Mouse (Mus musculus) right cerebral cortex, postnatal 25 days (tissue): Measurements from ENCODE around the gene Ism1.

Experiments
- DNase-seq: peaks from one replicate; pipeline ENCODE4 v3.0.0; 2022

Ism1 gene

DNA sequence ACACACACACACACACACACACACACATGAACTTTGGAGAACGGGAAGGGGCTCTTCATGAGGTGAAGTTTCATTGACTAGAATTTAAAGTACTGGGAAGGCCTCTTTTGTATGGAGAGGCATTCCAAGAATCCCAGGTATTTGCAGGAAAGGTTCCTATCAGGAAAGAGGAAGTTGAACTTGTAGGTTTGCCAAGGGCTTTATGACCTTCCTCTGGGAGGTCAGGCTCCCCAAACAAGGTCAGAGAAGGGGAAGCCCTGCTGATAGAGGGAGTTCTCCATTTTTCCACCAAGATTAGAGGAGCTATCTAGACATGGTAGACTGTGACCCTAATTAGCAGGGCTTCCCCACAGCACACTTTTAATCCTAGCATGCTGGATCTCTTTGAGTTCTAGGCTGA is 39.8 kb downstream of the Ism1 start:
- no peak for DNase-seq

DNA sequence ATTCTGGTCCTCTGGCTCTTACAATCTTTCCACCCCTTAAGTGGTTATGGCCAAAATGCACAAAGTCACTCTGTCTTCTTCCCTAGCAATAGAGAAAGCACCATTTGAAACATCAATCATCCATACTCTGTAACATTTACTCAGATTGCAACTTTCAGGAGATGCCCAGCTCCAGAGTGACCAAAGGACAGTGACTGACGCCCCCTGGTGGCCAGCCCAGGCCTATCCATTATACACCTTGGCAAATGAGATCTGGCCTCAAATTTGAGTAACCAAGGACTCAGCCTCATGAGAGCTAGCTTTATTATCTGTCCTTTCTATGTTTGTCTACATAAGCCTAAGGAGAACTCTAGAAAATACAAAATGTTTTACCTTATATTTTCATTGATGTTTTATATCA is 44.7 kb downstream of the Ism1 start:
- DNase-seq = peak; percentile 22

DNA sequence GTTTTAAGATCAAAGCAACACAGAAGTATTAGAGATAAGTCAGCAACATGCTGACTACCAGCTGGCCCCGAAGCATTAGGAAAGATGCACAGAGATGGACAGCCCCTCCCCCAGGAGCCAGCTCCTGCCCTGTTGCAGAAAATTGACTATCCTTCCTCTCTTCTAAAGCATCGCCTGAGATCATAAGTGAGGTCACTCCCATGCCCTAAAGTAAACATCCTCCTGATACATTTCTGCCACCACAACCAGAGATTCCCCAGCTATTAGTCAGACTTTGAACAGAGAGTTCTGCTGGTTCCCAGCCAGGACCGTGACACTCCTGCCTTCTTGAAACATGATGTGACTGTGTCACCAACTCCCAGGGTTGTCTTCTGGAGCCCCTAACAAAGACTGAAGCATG is 45.3 kb downstream of the Ism1 start:
- DNase-seq = no peak

DNA sequence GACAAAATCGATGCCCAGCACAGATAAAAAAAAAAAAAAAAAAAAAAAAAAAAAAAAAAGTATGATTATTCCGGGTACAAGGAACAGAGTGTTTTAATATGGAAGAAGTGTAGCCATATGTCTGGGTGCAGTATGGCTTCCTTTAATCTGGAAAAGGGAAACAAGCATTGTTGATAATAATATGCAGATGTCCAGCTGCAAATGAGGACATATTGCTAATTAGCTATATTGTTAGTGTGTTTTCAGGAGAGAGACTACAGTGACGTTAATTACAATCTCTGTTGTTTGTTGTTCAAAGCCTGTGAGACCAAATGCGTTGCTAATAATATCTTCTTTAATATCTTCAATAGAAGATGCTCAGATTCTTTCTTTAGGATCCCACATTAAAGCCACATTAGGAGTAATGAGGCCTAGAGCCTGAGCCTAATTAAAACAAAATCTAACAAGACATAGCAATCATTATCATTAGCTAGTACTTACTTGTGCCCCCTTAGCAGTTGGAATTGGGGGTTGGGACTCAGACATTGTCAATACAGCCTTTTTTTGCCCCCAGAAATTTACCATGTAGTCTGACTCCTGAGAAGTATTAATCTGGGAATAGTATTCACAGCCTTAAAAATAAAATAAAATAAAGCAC is 46.3 kb downstream of the Ism1 start:
- no peak for DNase-seq

DNA sequence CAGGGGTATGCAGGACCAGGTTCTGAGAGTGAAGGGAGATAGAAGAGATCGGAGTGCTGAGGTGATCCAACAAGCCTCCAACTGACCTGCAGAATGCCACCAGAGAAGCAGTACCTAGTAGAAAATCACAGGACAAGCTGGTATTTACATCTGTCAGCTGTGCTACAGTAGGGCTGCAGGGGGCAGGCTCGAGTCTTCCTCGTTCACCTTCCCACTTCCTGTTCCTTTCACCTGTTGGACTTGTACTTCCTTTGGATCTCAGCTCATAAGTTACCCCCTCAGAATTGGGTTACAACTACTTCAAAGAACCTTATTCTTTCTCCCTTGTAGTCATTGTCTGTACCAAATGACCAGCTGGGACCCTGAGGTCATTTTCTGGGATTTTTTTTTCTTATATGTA is 47.4 kb downstream of the Ism1 start:
- DNase-seq = no peak

DNA sequence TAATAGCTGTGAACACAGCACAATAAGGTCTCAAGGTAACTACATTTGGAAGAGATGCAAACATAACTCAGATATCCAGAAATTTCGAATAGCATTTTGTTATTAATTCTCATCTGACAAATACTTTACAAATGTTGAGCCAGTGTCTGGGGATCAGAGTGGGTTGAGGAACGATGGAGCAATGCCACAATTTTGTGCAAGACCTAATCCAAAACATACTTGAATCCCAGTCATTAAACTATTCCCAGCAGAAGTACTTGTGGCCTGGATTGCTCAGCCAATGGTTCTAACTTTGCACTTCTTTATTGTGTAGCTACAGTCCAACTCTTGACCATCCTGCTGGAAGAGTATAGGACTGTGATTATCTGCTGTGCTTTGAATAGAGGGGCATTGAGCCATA is 50.1 kb downstream of the Ism1 start:
- no peak for DNase-seq

DNA sequence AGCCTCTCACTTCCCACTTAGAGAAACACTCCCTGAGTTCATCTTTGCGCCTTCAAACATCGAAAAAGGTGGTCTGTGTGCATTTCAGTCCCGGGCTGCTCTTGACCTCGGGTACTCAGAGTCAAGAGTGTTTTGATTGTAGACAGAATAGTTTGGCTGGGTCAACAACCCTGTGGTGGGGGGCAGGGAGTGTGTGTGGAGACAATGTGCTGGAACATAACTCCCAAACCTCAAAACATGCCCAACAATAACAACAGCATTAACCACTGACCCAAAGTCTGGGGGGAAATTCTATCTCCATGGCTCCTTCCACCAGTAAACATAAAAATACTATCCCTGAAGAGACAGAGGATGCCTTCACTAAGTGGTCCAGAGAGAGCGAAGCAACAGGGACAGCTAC is 51.4 kb downstream of the Ism1 start:
- DNase-seq = no peak

DNA sequence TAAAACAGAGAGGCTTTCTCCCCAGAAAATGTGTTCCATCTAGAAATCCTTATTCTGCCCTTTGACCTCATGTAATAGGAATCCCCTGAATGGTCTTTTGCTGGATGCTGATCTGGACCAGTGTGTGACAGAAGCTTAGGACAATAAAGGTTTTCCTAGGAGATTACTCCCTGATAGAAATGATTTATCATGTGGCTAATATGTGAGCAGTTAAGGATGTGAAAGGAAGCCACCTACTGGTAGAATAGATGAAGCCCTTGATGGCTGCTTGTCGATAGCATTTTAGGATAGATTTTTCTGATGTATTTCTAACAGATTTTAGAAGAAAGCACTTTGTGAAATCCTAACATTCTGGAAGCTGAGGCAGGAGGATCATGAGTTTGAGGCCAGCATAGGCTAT is 64.4 kb downstream of the Ism1 start:
- DNase-seq = no peak

DNA sequence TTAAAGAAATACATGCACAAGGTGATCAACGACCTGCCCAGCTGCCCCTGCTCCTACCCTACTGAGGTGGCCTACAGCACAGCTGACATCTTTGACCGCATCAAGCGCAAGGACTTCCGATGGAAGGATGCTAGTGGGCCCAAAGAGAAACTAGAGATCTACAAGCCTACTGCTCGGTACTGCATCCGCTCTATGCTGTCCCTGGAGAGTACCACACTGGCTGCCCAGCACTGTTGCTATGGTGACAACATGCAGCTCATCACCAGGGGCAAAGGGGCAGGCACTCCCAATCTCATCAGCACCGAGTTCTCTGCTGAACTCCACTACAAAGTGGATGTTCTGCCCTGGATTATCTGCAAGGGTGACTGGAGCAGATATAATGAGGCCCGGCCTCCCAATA is 79.0 kb downstream of the Ism1 start:
- no peak for DNase-seq

DNA sequence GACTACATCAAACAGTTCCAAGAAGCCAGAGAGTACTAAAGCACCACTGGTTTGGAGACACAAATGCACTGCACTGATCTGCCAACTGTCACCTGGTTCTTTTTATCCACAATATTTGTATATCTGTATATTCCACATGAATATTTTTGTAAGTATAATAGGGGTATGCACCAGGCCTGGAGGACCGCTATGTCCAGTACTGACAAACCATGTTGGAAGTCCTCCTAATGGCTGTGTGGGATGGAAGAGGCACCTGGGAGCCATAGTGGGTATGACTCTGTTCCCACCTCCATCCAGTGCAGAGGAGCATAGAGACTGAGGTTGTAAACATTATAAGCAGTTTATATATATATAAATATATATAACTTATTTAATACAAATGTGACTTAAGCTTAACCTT is 79.5 kb downstream of the Ism1 start:
- no peak for DNase-seq

DNA sequence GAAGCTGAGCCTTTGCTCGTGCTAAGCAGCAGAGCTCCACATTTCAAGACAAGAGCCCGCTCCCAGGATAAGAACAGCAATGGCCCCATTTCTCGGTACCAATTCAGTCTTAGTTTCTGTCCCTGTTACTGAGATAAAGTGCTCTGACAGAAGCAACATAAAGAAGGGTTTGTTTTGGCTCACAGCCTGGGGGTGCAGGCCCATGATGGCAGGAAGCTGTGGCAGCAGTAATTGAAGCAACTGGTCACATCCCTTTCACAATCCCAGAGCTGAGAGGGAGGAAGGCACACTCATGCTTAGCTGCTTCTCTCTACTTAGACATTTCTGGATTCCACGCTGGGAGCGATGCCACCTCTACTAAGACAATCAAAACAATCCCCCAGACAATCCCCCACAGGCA is 86.4 kb downstream of the Ism1 start:
- no peak for DNase-seq

DNA sequence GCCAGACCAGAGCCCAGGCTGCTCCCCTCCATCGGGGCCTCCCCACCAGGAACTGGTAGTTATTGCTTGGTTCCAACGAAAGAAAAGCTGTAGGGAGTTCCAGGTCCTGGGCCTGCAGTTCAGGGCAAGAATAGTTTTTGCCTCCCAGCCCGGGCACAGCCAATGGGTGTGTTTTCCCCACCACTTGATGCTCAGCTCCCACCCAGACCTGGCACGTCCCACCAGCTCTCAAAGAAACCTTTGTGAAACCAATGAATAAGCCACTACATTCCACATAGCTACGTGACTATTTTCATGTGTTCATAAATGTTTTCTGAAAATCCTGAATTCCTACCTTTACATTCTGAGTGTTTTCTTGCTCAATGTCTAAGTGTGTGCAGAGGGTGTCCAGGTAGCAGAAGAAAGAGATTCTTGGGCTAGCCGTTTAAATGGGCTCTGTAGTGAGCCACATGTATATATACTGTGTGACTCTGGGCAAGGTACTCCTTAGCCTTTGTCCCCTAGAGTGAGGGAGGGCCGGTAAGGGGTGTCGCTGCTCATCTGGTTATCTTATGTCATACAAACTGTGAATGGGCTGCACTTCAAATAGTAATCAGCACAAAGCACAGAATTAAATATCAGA is 97.1 kb downstream of the Ism1 start:
- DNase-seq = no peak

DNA sequence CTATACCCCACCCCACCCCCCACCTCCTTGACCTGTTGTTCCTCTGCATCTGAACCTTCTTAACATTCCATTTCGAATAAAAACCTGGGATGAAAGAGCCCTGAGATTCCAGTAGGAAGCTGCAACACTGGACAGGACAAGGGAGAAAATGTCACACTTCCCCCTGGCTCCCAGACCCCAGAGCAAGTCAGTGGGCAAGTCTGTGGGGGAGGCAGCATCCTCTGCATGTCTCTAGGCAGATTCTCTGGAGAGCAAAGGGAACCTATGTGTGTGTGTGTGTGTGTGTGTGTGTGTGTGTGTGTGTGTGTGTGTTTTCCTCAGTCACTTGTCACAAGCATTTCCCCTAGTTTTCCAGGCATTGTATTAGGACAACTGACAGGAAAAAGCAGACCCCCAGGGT is 98.7 kb downstream of the Ism1 start:
- DNase-seq = no peak

DNA sequence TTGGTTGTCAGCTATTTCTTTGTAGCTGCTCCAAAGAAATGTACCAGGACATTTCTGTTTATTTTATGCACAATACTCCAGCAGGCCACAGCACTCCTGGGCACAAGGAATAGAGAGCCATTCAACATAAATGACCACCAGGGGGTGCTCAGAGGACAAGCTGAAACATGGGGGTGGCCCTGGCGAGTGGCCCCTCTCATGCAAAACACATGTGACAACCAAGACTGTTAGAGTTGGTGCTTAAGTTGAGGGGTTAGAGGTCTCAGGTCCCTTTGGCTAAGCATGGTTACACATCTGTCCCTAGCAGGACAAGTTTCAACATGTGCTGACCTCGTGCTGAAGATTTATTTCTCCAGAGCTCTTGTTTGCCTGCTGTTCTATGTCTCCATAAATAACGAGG is 100.3 kb downstream of the Ism1 start:
- DNase-seq = no peak

DNA sequence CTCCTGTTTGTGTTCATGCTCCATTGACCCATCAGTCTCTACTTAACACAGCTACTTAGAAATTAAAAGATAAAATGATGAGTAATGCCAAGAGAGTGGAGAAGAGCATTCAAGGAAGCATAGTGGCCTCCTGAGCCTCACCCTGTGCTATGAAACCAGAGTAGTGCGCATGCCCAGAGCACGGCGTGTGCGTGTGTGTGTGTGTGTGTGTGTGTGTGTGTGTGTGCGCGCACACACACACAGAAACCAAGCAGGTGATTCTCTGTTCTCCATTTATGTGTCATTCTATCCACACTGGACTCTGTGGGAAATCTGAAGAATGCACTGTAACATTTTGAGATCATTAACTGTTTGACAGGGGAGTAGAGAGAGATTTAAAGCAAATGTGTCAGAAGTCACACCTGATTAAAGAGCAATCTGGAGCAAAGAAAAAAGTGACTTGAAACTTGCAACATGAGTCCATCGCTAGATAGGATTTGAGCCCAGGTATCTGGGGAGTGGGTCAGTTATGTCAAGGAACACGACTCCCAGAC is 105.4 kb downstream of the Ism1 start:
- DNase-seq = no peak

DNA sequence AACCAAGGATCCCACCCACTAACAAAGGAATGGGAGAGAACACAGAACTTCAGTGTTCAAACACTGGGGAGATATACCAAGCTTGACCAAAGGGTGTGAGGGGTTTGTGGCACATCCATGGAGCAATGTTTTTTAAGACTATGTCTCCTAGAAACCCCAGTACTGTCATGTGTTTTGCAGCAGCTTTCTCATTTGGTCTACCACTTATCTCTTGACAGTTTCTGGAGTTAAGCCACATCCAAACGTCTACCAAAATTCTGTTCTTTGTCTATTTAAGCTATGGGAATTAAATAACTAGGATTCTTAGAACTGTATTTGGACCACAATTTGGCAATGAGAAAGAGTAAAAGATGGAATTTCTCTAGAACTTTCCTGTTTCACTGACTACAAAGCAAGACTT is 106.5 kb downstream of the Ism1 start:
- no peak for DNase-seq

DNA sequence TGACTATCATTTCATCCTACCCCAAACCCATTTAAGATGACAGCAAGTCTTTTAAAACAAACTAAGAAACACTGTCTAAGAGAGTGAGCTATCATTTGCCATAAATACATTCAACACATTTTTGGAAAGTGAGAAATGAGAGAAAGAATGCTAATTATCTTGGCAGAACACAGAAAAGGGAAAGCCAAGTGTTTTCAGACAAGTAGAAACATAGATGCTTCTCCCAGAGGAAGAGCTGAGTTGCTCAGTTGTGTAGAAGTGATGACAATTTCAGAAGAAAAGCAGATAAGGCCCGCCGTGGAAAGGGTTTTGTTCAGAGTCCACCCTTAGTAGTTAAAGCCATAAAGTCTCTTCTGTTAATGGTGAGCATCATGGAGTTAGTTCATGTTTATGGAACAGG is 107.0 kb downstream of the Ism1 start:
- DNase-seq = no peak

DNA sequence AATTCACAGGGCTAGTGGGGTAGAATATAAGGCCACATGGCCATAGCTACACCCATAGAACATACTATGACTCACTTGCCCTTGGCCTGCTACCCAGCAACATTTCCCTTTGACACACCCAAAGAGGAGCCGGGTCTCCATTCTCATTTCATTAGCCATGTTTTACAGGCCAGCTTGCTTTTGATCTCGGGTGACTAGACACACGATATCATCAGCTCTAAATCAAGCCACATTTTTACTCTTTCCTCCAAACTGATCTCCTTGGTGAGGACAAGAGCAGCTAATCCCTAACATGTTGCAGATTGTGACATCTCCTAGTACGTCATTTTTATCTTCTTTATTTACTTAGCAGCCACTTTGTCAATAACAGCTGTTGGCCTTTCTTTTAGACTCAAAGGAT is 110.7 kb downstream of the Ism1 start:
- no peak for DNase-seq

DNA sequence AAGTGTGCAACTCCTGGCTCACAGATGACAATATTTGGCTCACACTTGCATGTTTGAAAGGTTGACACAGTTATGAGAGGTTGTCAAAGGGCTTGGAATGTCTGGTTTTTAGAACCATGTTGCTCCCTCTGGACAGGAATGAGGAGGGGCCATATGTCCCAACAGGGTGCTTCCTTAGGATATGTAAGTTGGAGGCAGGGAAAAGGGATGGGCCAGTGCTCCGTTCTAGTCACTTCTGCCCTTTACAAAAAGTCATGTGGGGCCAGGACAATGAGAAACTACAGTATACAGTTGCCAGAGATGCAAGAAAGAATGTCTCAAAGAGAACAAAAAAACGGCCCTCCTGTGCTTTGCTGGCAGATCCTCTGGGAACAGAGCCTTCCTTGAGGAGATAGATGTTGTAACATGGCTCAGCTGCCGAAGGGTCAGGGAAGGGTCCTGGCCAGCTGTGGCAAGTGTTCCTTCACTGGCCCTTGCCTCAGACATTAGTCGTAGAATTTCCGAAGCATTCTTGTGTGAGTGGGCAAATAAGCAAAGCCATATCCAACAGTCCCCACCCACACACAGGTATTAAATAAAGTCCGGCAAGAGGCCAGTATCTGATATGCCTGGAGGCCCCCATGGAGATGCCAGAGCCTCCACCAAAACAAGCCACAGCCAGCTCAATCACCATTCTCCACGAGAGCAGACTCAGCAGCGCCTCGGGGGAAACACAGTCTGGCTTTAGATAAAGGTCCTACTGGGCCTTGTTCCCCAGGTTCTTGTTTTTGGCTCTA is 114.6 kb downstream of the Ism1 start:
- no peak for DNase-seq

DNA sequence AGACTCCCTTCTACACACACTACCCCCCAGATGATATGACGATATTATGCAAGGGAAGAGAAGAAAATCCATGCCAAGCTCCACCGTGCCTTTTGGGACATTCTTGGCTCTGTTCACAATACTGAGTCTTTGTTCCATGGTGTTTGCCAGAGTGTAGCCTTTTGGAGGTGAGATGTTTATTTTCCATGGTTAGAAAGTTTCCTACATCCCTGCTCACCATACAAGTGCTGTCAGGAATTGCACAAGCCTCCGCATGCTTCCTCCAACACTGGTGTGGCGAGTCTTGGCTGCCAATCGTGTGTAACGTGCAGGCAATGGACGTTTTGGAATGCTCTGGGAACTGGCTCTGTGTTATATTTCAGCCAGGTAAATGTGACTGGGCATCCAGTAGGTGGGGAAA is 126.1 kb downstream of the Ism1 start:
- DNase-seq = no peak

DNA sequence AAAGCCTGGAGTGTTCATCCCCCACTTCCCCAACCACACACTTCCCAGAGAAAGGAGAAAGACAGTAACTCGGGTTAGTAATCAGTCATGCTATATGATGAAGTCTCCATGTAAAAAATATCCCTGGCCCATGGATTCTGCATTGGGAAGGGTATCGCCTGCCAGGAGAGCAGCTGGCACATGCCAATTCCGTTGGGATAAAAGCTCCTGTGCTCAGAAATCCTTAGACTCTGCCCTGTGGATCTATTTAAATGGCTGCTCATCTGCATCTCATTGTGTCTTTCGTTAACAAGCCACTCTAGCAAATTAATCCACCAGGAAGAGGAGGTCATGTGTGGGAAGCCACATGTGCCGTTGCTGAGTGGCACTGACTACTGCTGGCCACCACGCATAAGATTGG is 129.9 kb downstream of the Ism1 start:
- DNase-seq = no peak
